Comparison of ENCODE assay signal across 8 mouse cellular contexts in the genomic region with DNA sequence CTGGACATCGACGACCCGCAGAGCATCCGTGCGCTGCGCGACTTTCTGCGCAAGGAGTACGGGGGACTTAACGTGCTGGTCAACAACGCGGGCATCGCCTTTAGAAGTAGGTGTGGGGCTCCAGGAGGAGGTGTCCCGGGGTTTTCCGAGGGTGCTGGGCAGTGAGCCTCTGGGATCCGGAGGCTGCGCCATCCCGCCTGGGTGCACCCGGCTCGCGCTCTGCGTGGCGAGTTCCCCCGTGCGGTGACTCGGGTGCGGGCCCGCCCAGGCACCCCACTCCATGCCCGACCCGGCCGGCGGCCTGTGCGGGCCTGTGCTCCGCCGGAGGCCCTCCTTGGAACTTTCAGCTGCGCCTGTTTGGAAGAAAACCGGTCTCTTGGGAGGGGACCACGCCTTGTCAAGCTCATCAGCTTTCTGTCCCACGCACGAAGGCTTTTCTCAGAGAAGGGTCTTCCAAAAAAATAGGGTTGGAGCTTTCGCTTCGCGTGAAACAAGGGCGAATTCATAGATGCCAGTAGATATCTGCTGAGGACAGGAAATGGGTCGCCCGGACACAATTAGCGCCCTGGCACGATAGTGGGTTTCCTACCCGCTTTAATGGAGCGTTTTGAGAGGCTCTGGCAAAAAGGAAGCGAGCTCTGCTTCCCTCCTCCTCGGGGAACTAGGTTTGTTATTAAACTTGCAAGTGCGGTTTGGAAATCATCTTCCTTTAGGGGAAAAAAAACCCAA. TPM values are rescaled to one million over a fixed set of nuclear protein-coding genes. Genes with fewer than 3 reads are reported as not detected.
DNase-seq lines count a peak whose midpoint lies in the region; ATAC-seq lines count a peak whose summit lies in the region.

No protein-coding gene starts in this region.

- peak overlapping the region; percentile 93 for H3K4me2 ChIP-seq in kidney, embryonic 14.5 days (replicated peaks; ENCODE audit: low read depth, low read length)
- H3K4me2 ChIP-seq in embryonic facial prominence, embryonic 15.5 days (replicated peaks), result peak overlapping the region; percentile 99
- peak overlapping the region; percentile 90 for H3K4me2 ChIP-seq in heart, embryonic 12.5 days

- H3K27me3 ChIP-seq in kidney, embryonic 14.5 days (ENCODE audit: control insufficient read depth, insufficient read depth, low read length), result peaks cover 29% of the 10 kb centered on the region
- H3K27me3 ChIP-seq in embryonic facial prominence, embryonic 15.5 days, result peaks cover 22% of the 10 kb centered on the region
- H3K27me3 ChIP-seq in heart, embryonic 12.5 days (replicated peaks), result peaks cover 55% of the 10 kb centered on the region
- peaks cover 69% of the 10 kb centered on the region for H3K27me3 ChIP-seq in megakaryocyte, embryonic 14.5 days (replicated peaks)

- no peaks in the 10 kb centered on the region for H3K36me3 ChIP-seq in kidney, embryonic 14.5 days (ENCODE audit: control insufficient read depth, insufficient read depth, low read length)
- no peaks in the 10 kb centered on the region for H3K36me3 ChIP-seq in embryonic facial prominence, embryonic 15.5 days
- H3K36me3 ChIP-seq in heart, embryonic 12.5 days, result no peaks in the 10 kb centered on the region
- H3K36me3 ChIP-seq in megakaryocyte, embryonic 14.5 days (replicated peaks; ENCODE audit: low read length), result no peaks in the 10 kb centered on the region

- no peaks in the 10 kb centered on the region for H3K9me3 ChIP-seq in kidney, embryonic 14.5 days (ENCODE audit: control insufficient read depth, low read length)
- H3K9me3 ChIP-seq in embryonic facial prominence, embryonic 15.5 days (replicated peaks), result no peaks in the 10 kb centered on the region
- 0 out of 2 replicates have a peak, but pooled peaks cover 3% of the 10 kb centered on the region for H3K9me3 ChIP-seq in heart, embryonic 12.5 days (replicated peaks)
- peaks cover 18% of the 10 kb centered on the region for H3K9me3 ChIP-seq in megakaryocyte, embryonic 14.5 days

- H3K4me1 ChIP-seq in kidney, embryonic 14.5 days (ENCODE audit: control insufficient read depth, insufficient read depth, low read length), result peaks cover 8% of the 10 kb centered on the region; the same call in 1 of the 2 replicates
- peaks cover 21% of the 10 kb centered on the region for H3K4me1 ChIP-seq in embryonic facial prominence, embryonic 15.5 days
- H3K4me1 ChIP-seq in heart, embryonic 12.5 days (replicated peaks), result peaks cover 10% of the 10 kb centered on the region
- H3K4me1 ChIP-seq in megakaryocyte, embryonic 14.5 days, result peaks cover 42% of the 10 kb centered on the region

- H3K27ac ChIP-seq in kidney, embryonic 14.5 days (ENCODE audit: low read depth, low read length), result no peak overlapping the region
- peak overlapping the region; percentile 75 for H3K27ac ChIP-seq in embryonic facial prominence, embryonic 15.5 days (replicated peaks)
- H3K27ac ChIP-seq in heart, embryonic 12.5 days (ENCODE audit: poor library complexity, severe bottlenecking), result no peak overlapping the region

- no peak for DNase-seq in kidney, adult 8-10 months
- peak; percentile 69 for DNase-seq in Muller cell, postnatal 12 days (ENCODE audit: inconsistent ontology term)
- DNase-seq in kidney, postnatal 4 days, result peak; percentile 38 to 63
- DNase-seq in testis, postnatal 10 days (ENCODE audit: low spot score), result peak; percentile 56

- WGBS in kidney, embryonic 14.5 days, result 1% methylated on average over 51 of the region's 53 CpGs
- under 1% methylated on average over 53 of the region's 53 CpGs for WGBS in embryonic facial prominence, embryonic 15.5 days
- under 1% methylated on average over 53 of the region's 53 CpGs for WGBS in heart, embryonic 12.5 days

- ATAC-seq in kidney, embryonic 14.5 days (ENCODE audit: low FRiP score, low TSS enrichment), result peak; percentile 37
- ATAC-seq in embryonic facial prominence, embryonic 15.5 days (ENCODE audit: insufficient number of reproducible peaks, low FRiP score, low TSS enrichment, low read depth), result peak; percentile 13; the same call in 1 of the 2 replicates
- 0 out of 2 replicates have a peak, but pooled peaks have one; percentile 11 for ATAC-seq in heart, embryonic 12.5 days (ENCODE audit: insufficient number of reproducible peaks, low FRiP score)

- peak overlapping the region; percentile 41 for H3K4me3 ChIP-seq in kidney, embryonic 14.5 days (ENCODE audit: low read length)
- H3K4me3 ChIP-seq in embryonic facial prominence, embryonic 15.5 days (replicated peaks), result peak overlapping the region; percentile 58
- peak overlapping the region; percentile 50 for H3K4me3 ChIP-seq in heart, embryonic 12.5 days
- H3K4me3 ChIP-seq in megakaryocyte, embryonic 14.5 days (replicated peaks), result peak overlapping the region; percentile 92

- H3K9ac ChIP-seq in kidney, embryonic 14.5 days (ENCODE audit: low read depth, low read length), result peak overlapping the region; percentile 50
- peak overlapping the region; percentile 62 for H3K9ac ChIP-seq in embryonic facial prominence, embryonic 15.5 days
- H3K9ac ChIP-seq in heart, embryonic 12.5 days, result peak overlapping the region; percentile 52

RNA-seq across cellular contexts. Expression of a gene that starts 0.7 kb away (rescaled TPM):
- polyA plus RNA-seq in kidney, embryonic 14.5 days (2014; fragmentation: Nextera tagmentation; extraction: Ambion mirVana), result 3.4 and 4.1 TPM in 2 replicates
- 22.3 and 23.7 TPM in 2 replicates for polyA plus RNA-seq in embryonic facial prominence, embryonic 15.5 days (2015; fragmentation: Nextera tagmentation; extraction: Ambion mirVana)
- polyA plus RNA-seq in heart, embryonic 12.5 days (2016; fragmentation: Nextera tagmentation; extraction: Ambion mirVana), result 0.69 TPM in 1 of 2 replicates, not detected in the other
- polyA plus RNA-seq in megakaryocyte, embryonic 14.5 days (2012; ENCODE audit: insufficient read depth, low replicate concordance), result 3.0 TPM in 1 of 2 replicates, not detected in the other

RNA-seq across cellular contexts. Expression of a gene that starts 28.0 kb away (rescaled TPM):
- polyA plus RNA-seq in kidney, embryonic 14.5 days (2014; fragmentation: Nextera tagmentation; extraction: Ambion mirVana), result 21.4 and 21.6 TPM in 2 replicates
- 15.1 and 17.3 TPM in 2 replicates for polyA plus RNA-seq in embryonic facial prominence, embryonic 15.5 days (2015; fragmentation: Nextera tagmentation; extraction: Ambion mirVana)
- 6.9 and 9.2 TPM in 2 replicates for polyA plus RNA-seq in heart, embryonic 12.5 days (2016; fragmentation: Nextera tagmentation; extraction: Ambion mirVana)
- 15.5 and 16.9 TPM in 2 replicates for polyA plus RNA-seq in megakaryocyte, embryonic 14.5 days (2012; ENCODE audit: insufficient read depth, low replicate concordance)

RNA-seq across cellular contexts. Expression of a gene that starts 55.8 kb away (rescaled TPM):
- polyA plus RNA-seq in kidney, embryonic 14.5 days (2014; fragmentation: Nextera tagmentation; extraction: Ambion mirVana), result not detected in 2 replicates
- polyA plus RNA-seq in embryonic facial prominence, embryonic 15.5 days (2015; fragmentation: Nextera tagmentation; extraction: Ambion mirVana), result not detected in 2 replicates
- polyA plus RNA-seq in heart, embryonic 12.5 days (2016; fragmentation: Nextera tagmentation; extraction: Ambion mirVana), result not detected in 2 replicates
- polyA plus RNA-seq in megakaryocyte, embryonic 14.5 days (2012; ENCODE audit: insufficient read depth, low replicate concordance), result not detected in 2 replicates

Comparison
In these comparisons a context has a peak if more than half of its experiments do, and no peak if none do; other contexts are left out.
1. DNase-seq: peak in Muller cell, postnatal 12 days (single experiment), kidney, postnatal 4 days (2 of 2) and testis, postnatal 10 days (single experiment); none in kidney, adult 8-10 months (0 of 2).
2. H3K4me3 ChIP-seq: peak in every context shown above with its lines; median percentile 92 in megakaryocyte, embryonic 14.5 days; 58 in embryonic facial prominence, embryonic 15.5 days; 50 in heart, embryonic 12.5 days; 41 in kidney, embryonic 14.5 days.
3. Peak in every context shown above with its lines, with median percentiles within 50 percentile points of each other: ATAC-seq, H3K4me2 ChIP-seq and H3K9ac ChIP-seq.